Mouse (Mus musculus) ES-Bruce4 (cell line): ENCODE measurements around the gene Foxc2.

Source experiments
- CTCF ChIP-seq: IDR thresholded peaks from one replicate; pipeline ENCODE4 v1.8.1; 2011; ENCODE audit warnings: low read depth, low read length
- EP300 ChIP-seq: IDR thresholded peaks from 2 replicates; pipeline ENCODE4 v1.6.1; 2011; ENCODE audit warnings: low read depth, low read length; ENCODE audit not compliant: insufficient read depth
- POLR2A ChIP-seq: IDR thresholded peaks from one replicate; pipeline ENCODE4 v1.8.1; 2011; ENCODE audit warnings: low read length; ENCODE audit not compliant: insufficient read depth

DNA sequence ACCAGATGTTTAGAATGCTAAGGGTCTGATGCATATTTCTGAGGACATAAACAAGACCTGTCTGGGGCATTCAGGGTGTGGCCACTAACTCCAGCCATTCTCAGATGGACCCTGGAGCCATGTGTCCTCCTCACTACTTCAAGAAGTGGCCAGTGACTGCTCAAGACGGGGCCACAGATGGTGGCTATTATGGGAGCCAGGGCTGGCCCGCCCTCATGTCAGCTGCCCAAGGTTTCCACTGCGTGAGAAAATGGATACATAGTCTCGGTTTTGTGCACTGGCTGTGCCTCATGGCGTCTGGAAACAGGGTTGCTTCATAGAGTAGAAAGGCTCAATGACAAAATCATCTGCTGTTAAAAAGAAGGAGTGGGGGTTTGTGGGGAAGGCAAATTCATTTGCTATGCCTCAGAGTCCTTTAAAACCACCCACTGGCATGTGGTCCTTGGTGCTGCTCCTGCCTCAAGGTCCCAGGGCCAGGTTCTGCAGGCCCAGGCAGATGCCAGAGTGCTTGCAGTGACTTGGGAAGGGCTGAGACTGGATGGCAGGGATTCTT, 17.1 kb downstream of the Foxc2 start:
- TF ChIP-seq EP300 (no peak), CTCF (no peak), POLR2A (no peak)
